Mouse (Mus musculus) cortical plate, adult 2 months (tissue): ENCODE data around the gene Man1c1. TPM values are rescaled to one million over a fixed set of nuclear protein-coding genes. Genes with fewer than 3 reads are reported as not detected.

Experiments
- H3K27ac ChIP-seq: fragments of 200-500 bp; 2 replicates; pipeline ENCODE4 v1.5.1; 2012; ENCODE audit warnings: low read length, control low read depth, inconsistent platforms; ENCODE audit not compliant: insufficient read depth
- H3K4me1 ChIP-seq: fragments of 200-500 bp; 2 replicates; pipeline ENCODE4 v1.6.1; 2011; ENCODE audit warnings: low read length; ENCODE audit not compliant: control insufficient read depth, insufficient read depth
- H3K4me3 ChIP-seq: fragments of 200-500 bp; 2 replicates; pipeline ENCODE4 v1.5.1; 2011; ENCODE audit warnings: mild to moderate bottlenecking, low read length, control low read depth; ENCODE audit not compliant: insufficient read depth
- CTCF ChIP-seq: fragments of 200-500 bp; IDR thresholded peaks from 2 replicates; pipeline ENCODE4 v1.5.1; 2011; ENCODE audit warnings: mild to moderate bottlenecking, control low read depth, low read length; ENCODE audit not compliant: insufficient read depth; ENCODE audit errors: extremely low read depth
- POLR2A ChIP-seq: fragments of 200-500 bp; IDR thresholded peaks from 2 replicates; pipeline ENCODE4 v1.6.1; 2011; ENCODE audit warnings: mild to moderate bottlenecking, low read length, control low read depth; ENCODE audit not compliant: insufficient read depth; ENCODE audit errors: extremely low read depth
- polyA plus RNA-seq: library from polyadenylated mRNA; depleted of rRNA; stranded (reverse); fragments of >200 nt; gene quantifications from 2 replicates; pipeline ENCODE4 v1.2.3, GENCODE M21; 2012

The Man1c1 gene
- polyA plus RNA-seq, 1 experiment = 20.5 TPM

GRCm38 (mm10) chr4:134682423-134682822 lies 21.7 kb downstream of the Man1c1 start:
- no peak overlapping the region for H3K4me3 ChIP-seq
- peaks cover 16% of the 10 kb centered on the region for H3K4me1 ChIP-seq
- H3K27ac ChIP-seq = peak overlapping the region; percentile 60; the same call in 1 of the 2 replicates
- TF ChIP-seq CTCF (no peak), POLR2A (no peak)

GRCm38 (mm10) chr4:134681819-134682218 lies 22.3 kb downstream of the Man1c1 start:
- H3K4me3 ChIP-seq = no peak overlapping the region
- H3K4me1 ChIP-seq = peaks cover 16% of the 10 kb centered on the region
- H3K27ac ChIP-seq = no peak overlapping the region
- TF ChIP-seq CTCF (peak; percentile 7; the same call in 1 of the 2 replicates), POLR2A (no peak)

- Histone ChIP-seq H3K4me1 (peaks cover 14% of the 10 kb centered on the region), H3K27ac (no peak overlapping the region), H3K4me3 (no peak overlapping the region)
- TF ChIP-seq POLR2A = no peak
- TF ChIP-seq CTCF = no peak
Measured at GRCm38 (mm10) chr4:134677556-134678508, 26.3 kb downstream of the Man1c1 start.

- Histone ChIP-seq H3K27ac (no peak overlapping the region), H3K4me3 (no peak overlapping the region), H3K4me1 (peaks cover 10% of the 10 kb centered on the region)
- no peak for TF ChIP-seq POLR2A
- TF ChIP-seq CTCF = no peak
Measured at GRCm38 (mm10) chr4:134675800-134676199, 28.3 kb downstream of the Man1c1 start.

- TF ChIP-seq CTCF (no peak), POLR2A (no peak)
- no peak overlapping the region for H3K4me3 ChIP-seq
- peaks cover 11% of the 10 kb centered on the region for H3K4me1 ChIP-seq
- no peak overlapping the region for H3K27ac ChIP-seq
Measured at GRCm38 (mm10) chr4:134674970-134675369, 29.1 kb downstream of the Man1c1 start.

- TF ChIP-seq POLR2A (no peak), CTCF (no peak)
- peaks cover 8% of the 10 kb centered on the region for H3K4me1 ChIP-seq
- no peak overlapping the region for H3K27ac ChIP-seq
- H3K4me3 ChIP-seq = no peak overlapping the region
Measured at GRCm38 (mm10) chr4:134673882-134674463, 30.1 kb downstream of the Man1c1 start.

GRCm38 (mm10) chr4:134673151-134673550 lies 30.9 kb downstream of the Man1c1 start:
- Histone ChIP-seq H3K4me3 (no peak overlapping the region), H3K27ac (no peak overlapping the region), H3K4me1 (peaks cover 4% of the 10 kb centered on the region)
- TF ChIP-seq POLR2A (no peak), CTCF (no peak)

- Histone ChIP-seq H3K4me1 (0 out of 2 replicates have a peak, but pooled peaks cover 2% of the 10 kb centered on the region), H3K27ac (no peak overlapping the region), H3K4me3 (no peak overlapping the region)
- no peak for TF ChIP-seq POLR2A
Measured at GRCm38 (mm10) chr4:134672326-134672725, 31.8 kb downstream of the Man1c1 start.

- H3K27ac ChIP-seq = no peak overlapping the region
- no peak overlapping the region for H3K4me3 ChIP-seq
- no peak for TF ChIP-seq CTCF
- no peak for TF ChIP-seq POLR2A
- H3K4me1 ChIP-seq = 0 out of 2 replicates have a peak, but pooled peaks cover 2% of the 10 kb centered on the region
Measured at GRCm38 (mm10) chr4:134671660-134672173, 32.4 kb downstream of the Man1c1 start.

- Histone ChIP-seq H3K27ac (no peak overlapping the region), H3K4me3 (no peak overlapping the region), H3K4me1 (0 out of 2 replicates have a peak, but pooled peaks cover 2% of the 10 kb centered on the region)
- TF ChIP-seq CTCF (no peak), POLR2A (no peak)
Measured at GRCm38 (mm10) chr4:134669742-134670354, 34.2 kb downstream of the Man1c1 start.
